Mouse (Mus musculus) cortical plate, adult 2 months (tissue): ENCODE data around the gene Caskin1.

ENCODE experiments used
- CTCF ChIP-seq: fragments of 200-500 bp; IDR thresholded peaks from 2 replicates; pipeline ENCODE4 v1.5.1; 2011; ENCODE audit warnings: mild to moderate bottlenecking, control low read depth, low read length; ENCODE audit not compliant: insufficient read depth; ENCODE audit errors: extremely low read depth
- POLR2A ChIP-seq: fragments of 200-500 bp; IDR thresholded peaks from 2 replicates; pipeline ENCODE4 v1.6.1; 2011; ENCODE audit warnings: mild to moderate bottlenecking, low read length, control low read depth; ENCODE audit not compliant: insufficient read depth; ENCODE audit errors: extremely low read depth

DNA sequence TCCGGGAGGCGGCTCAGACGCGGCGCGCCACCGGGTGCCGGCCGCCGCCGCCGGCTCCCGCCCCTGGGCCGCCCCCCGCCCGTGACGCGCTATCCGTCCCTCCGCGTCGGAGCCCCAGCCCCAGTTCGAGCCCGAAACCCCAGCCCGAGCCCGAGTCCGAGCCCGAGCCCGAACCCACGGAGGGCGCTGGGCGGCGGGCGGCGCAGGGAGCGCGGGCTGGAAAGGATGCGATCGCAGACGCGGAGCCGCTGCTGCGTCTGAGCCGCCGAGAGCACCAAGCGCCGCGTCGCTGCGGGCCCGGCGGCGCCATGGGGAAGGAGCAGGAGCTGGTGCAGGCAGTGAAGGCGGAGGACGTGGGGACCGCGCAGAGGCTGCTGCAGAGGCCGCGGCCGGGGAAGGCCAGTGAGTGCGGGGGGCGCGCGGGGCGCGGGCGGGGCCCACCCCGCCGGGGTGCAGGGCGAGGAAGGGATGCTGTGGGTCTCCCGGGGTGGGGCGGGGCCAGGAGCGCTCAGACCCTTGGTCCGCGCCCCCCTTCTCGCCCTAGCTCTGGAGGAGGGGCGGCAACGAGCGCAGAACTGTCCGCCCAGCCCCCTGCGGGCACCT lies 362 bp downstream of the Caskin1 start:
- TF ChIP-seq POLR2A = no peak
- TF ChIP-seq CTCF = no peak
